Mouse (Mus musculus): ENCODE measurements around the gene Sstr3.

Sstr3 gene

GRCm38 (mm10) chr15:78559141-78559979, 14.9 kb upstream of the Sstr3 start:
- WGBS = 57% methylated on average over 11 of the region's 11 CpGs

GRCm38 (mm10) chr15:78557693-78558535, 13.4 kb upstream of the Sstr3 start:
- WGBS = 81% methylated on average over 10 of the region's 10 CpGs

- 65% methylated on average over 25 of the region's 25 CpGs for WGBS
Measured at GRCm38 (mm10) chr15:78554545-78555313, 10.2 kb upstream of the Sstr3 start.

GRCm38 (mm10) chr15:78549189-78549734, 4.8 kb upstream of the Sstr3 start:
- 75% methylated on average over 4 of the region's 4 CpGs for WGBS

GRCm38 (mm10) chr15:78548711-78549110, 4.2 kb upstream of the Sstr3 start:
- WGBS = 54% methylated on average over 8 of the region's 8 CpGs

GRCm38 (mm10) chr15:78548336-78548665, 3.8 kb upstream of the Sstr3 start:
- 47% methylated on average over 3 of the region's 3 CpGs for WGBS

- 36% methylated on average over 5 of the region's 5 CpGs for WGBS
Measured at GRCm38 (mm10) chr15:78547415-78548335, 3.2 kb upstream of the Sstr3 start.

- WGBS = 89% methylated on average over 4 of the region's 4 CpGs
Measured at GRCm38 (mm10) chr15:78546060-78546459, 1.6 kb upstream of the Sstr3 start.

- 54% methylated on average over 15 of the region's 15 CpGs for WGBS
Measured at GRCm38 (mm10) chr15:78544041-78544440, 444 bp downstream of the Sstr3 start.

GRCm38 (mm10) chr15:78542767-78543303, 1.6 kb downstream of the Sstr3 start:
- WGBS = 46% methylated on average over 7 of the region's 7 CpGs

GRCm38 (mm10) chr15:78542098-78542766, 2.3 kb downstream of the Sstr3 start:
- WGBS = 54% methylated on average over 3 of the region's 3 CpGs

- WGBS = 31% methylated on average over 3 of the region's 3 CpGs
Measured at GRCm38 (mm10) chr15:78541606-78542005, 2.9 kb downstream of the Sstr3 start.

GRCm38 (mm10) chr15:78541036-78541435, 3.4 kb downstream of the Sstr3 start:
- 46% methylated on average over 3 of the region's 3 CpGs for WGBS

GRCm38 (mm10) chr15:78535723-78536421, 8.6 kb downstream of the Sstr3 start:
- 70% methylated on average over 10 of the region's 10 CpGs for WGBS

- 73% methylated on average over 10 of the region's 10 CpGs for WGBS
Measured at GRCm38 (mm10) chr15:78533346-78533835, 11.1 kb downstream of the Sstr3 start.

- 70% methylated on average over 10 of the region's 10 CpGs for WGBS
Measured at GRCm38 (mm10) chr15:78532566-78533345, 11.7 kb downstream of the Sstr3 start.

- WGBS = under 1% methylated on average over 25 of the region's 25 CpGs
Measured at GRCm38 (mm10) chr15:78531901-78532469, 12.5 kb downstream of the Sstr3 start.

GRCm38 (mm10) chr15:78531451-78531720, 13.1 kb downstream of the Sstr3 start:
- WGBS = 66% methylated on average over 4 of the region's 4 CpGs

Data from cerebral cortex, adult 2 months (tissue).